Mouse (Mus musculus): ENCODE data around the gene Alg9. TPM values are rescaled to one million over a fixed set of nuclear protein-coding genes. Genes with fewer than 3 reads are reported as not detected.

The Alg9 gene
- polyA plus RNA-seq, 1 experiment from 2014 or later = 60.3 TPM

GRCm38 (mm10) chr9:50885600-50885987 lies 110.8 kb downstream of the Alg9 start:
- no peaks in the 10 kb centered on the region for H3K9me3 ChIP-seq (ENCODE audit: control insufficient read depth, low read length)
- H3K27me3 ChIP-seq (ENCODE audit: control insufficient read depth, insufficient read depth, low read length) = no peaks in the 10 kb centered on the region
- H3K4me1 ChIP-seq (ENCODE audit: control insufficient read depth, insufficient read depth, low read length) = no peaks in the 10 kb centered on the region
- H3K27ac ChIP-seq (replicated peaks; ENCODE audit: low read depth, low read length) = no peak overlapping the region
- H3K4me3 ChIP-seq (replicated peaks; ENCODE audit: low read depth, low read length) = no peak overlapping the region
- peaks cover 15% of the 10 kb centered on the region for H3K36me3 ChIP-seq (ENCODE audit: control insufficient read depth, insufficient read depth, low read length)
- no peak for DNase-seq
- no peak overlapping the region for H3K4me2 ChIP-seq (ENCODE audit: low read length)
- H3K9ac ChIP-seq (replicated peaks; ENCODE audit: low read length) = no peak overlapping the region
- no peak; the same call in 1 of the 2 replicates for ATAC-seq (ENCODE audit: low FRiP score, low TSS enrichment)
- 87% methylated on average over 1 of the region's 1 CpGs for WGBS

DNA sequence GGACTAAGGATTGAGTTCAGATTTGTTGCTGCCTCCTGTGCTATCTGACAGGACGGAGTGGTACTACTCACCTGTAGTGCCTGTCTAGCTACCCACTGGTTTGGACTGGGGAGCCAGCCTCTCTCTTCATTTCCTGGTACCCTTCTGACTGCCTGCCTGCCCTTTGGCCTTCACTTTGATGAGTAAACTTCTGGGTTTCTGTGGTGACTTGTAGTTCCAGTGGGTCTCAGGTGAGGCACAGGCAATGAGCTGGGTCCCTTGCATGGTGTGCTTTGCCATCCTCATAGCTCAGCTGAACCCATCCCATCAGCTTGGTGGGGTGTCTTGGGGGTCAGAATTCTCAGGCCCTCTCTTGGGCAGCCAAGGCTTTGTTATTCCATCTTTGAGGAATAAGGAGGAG lies 112.1 kb downstream of the Alg9 start:
- 100% methylated on average over 1 of the region's 1 CpGs for WGBS
- no peak overlapping the region for H3K27ac ChIP-seq (replicated peaks; ENCODE audit: low read depth, low read length)
- H3K4me2 ChIP-seq (ENCODE audit: low read length) = no peak overlapping the region

DNA sequence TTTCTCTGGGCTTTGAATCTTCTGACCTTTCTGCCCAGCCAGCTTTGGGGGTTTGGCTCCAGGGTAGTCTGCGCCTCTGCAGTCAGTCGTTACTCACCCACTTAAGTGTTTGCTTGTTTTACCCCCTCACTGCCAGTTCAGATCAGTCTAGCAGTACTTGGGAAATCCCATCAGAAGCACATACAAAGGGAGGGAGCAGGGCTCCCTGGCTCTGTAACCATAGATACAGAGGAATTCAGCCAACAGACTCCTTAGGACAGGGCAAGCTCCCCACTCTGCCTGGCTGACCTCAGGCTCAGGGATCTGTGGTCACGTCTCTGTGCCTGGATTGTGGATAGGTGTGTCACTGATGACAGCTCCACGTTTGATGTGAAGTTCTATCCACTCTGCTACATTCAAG lies 112.5 kb downstream of the Alg9 start:
- DNase-seq (peak; percentile 13), ATAC-seq (ENCODE audit: low FRiP score, low TSS enrichment) (no peak)
- Histone ChIP-seq H3K27me3 (ENCODE audit: control insufficient read depth, insufficient read depth, low read length) (no peaks in the 10 kb centered on the region), H3K4me1 (ENCODE audit: control insufficient read depth, insufficient read depth, low read length) (no peaks in the 10 kb centered on the region), H3K27ac (replicated peaks; ENCODE audit: low read depth, low read length) (no peak overlapping the region), H3K4me2 (ENCODE audit: low read length) (no peak overlapping the region), H3K9me3 (ENCODE audit: control insufficient read depth, low read length) (no peaks in the 10 kb centered on the region), H3K9ac (replicated peaks; ENCODE audit: low read length) (no peak overlapping the region; the same call in 1 of the 2 replicates), H3K4me3 (replicated peaks; ENCODE audit: low read depth, low read length) (no peak overlapping the region), H3K36me3 (ENCODE audit: control insufficient read depth, insufficient read depth, low read length) (peaks cover 13% of the 10 kb centered on the region)
- 27% methylated on average over 4 of the region's 4 CpGs for WGBS

More for the DNA sequence above, 112.1 kb downstream of the Alg9 start:
- DNase-seq = no peak
- Histone ChIP-seq H3K4me1 (ENCODE audit: control insufficient read depth, insufficient read depth, low read length) (no peaks in the 10 kb centered on the region), H3K9ac (replicated peaks; ENCODE audit: low read length) (no peak overlapping the region), H3K27me3 (ENCODE audit: control insufficient read depth, insufficient read depth, low read length) (no peaks in the 10 kb centered on the region), H3K9me3 (ENCODE audit: control insufficient read depth, low read length) (no peaks in the 10 kb centered on the region), H3K4me3 (replicated peaks; ENCODE audit: low read depth, low read length) (no peak overlapping the region), H3K36me3 (ENCODE audit: control insufficient read depth, insufficient read depth, low read length) (peaks cover 13% of the 10 kb centered on the region)
- ATAC-seq (ENCODE audit: low FRiP score, low TSS enrichment) = no peak

DNA sequence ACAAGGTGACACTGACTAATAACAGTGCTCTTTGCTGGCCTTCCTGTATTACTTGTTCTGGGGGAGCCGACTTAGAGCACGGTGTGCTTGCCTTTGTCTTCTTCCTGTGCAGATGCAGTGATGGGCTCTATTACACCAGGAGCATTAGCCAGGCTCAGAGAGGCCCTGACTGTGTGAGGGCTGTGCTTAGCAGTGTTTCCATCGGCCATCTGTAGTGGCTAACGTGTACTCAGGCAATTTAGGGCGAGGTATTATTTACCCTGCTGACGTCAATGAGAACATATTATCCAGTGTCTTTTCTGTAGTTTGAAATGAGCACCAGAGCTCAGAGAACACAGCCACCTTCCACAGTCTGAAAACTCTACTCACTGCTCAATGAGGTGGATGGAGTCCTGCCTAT lies 114.4 kb downstream of the Alg9 start:
- H3K4me1 ChIP-seq (ENCODE audit: control insufficient read depth, insufficient read depth, low read length) = no peaks in the 10 kb centered on the region
- WGBS = 83% methylated on average over 6 of the region's 6 CpGs

DNA sequence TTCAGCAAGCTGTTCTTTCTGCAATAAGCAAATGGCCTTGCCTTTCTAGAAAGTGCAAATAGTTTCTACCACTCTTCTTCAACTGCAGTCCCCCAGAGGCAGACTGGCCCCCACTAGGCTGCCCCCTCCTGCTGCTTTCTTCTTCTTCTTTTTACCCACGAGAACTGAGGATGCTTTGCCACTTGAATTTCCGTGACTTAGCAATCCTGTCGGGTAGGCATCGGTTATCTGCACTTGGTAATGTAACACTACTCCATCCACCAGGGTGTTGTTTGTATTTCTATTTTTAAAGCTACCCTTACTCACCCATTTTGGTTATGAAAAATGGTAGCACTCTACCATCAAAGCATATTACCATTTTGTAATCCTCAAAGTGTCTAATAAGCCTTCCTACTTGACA lies 115.1 kb downstream of the Alg9 start:
- H3K36me3 ChIP-seq (ENCODE audit: control insufficient read depth, insufficient read depth, low read length) = peaks cover 24% of the 10 kb centered on the region
- H3K27ac ChIP-seq (replicated peaks; ENCODE audit: low read depth, low read length) = no peak overlapping the region
- no peaks in the 10 kb centered on the region for H3K27me3 ChIP-seq (ENCODE audit: control insufficient read depth, insufficient read depth, low read length)
- no peaks in the 10 kb centered on the region for H3K4me1 ChIP-seq (ENCODE audit: control insufficient read depth, insufficient read depth, low read length)
- no peaks in the 10 kb centered on the region for H3K9me3 ChIP-seq (ENCODE audit: control insufficient read depth, low read length)
- no peak overlapping the region for H3K4me2 ChIP-seq (ENCODE audit: low read length)
- ATAC-seq (ENCODE audit: low FRiP score, low TSS enrichment) (no peak), DNase-seq (no peak)
- no peak overlapping the region for H3K4me3 ChIP-seq (replicated peaks; ENCODE audit: low read depth, low read length)
- WGBS = 79% methylated on average over 4 of the region's 4 CpGs
- no peak overlapping the region for H3K9ac ChIP-seq (replicated peaks; ENCODE audit: low read length)

More for the DNA sequence above, 114.4 kb downstream of the Alg9 start:
- Histone ChIP-seq H3K4me3 (replicated peaks; ENCODE audit: low read depth, low read length) (no peak overlapping the region), H3K36me3 (ENCODE audit: control insufficient read depth, insufficient read depth, low read length) (peaks cover 17% of the 10 kb centered on the region), H3K27ac (replicated peaks; ENCODE audit: low read depth, low read length) (no peak overlapping the region), H3K9ac (replicated peaks; ENCODE audit: low read length) (no peak overlapping the region), H3K4me2 (ENCODE audit: low read length) (no peak overlapping the region), H3K9me3 (ENCODE audit: control insufficient read depth, low read length) (no peaks in the 10 kb centered on the region), H3K27me3 (ENCODE audit: control insufficient read depth, insufficient read depth, low read length) (no peaks in the 10 kb centered on the region)
- DNase-seq = no peak
- no peak for ATAC-seq (ENCODE audit: low FRiP score, low TSS enrichment)

GRCm38 (mm10) chr9:50890494-50891090 lies 115.8 kb downstream of the Alg9 start:
- Histone ChIP-seq H3K27me3 (ENCODE audit: control insufficient read depth, insufficient read depth, low read length) (no peaks in the 10 kb centered on the region), H3K36me3 (ENCODE audit: control insufficient read depth, insufficient read depth, low read length) (peaks cover 30% of the 10 kb centered on the region), H3K9me3 (ENCODE audit: control insufficient read depth, low read length) (no peaks in the 10 kb centered on the region), H3K4me3 (replicated peaks; ENCODE audit: low read depth, low read length) (no peak overlapping the region), H3K9ac (replicated peaks; ENCODE audit: low read length) (no peak overlapping the region), H3K27ac (replicated peaks; ENCODE audit: low read depth, low read length) (no peak overlapping the region), H3K4me1 (ENCODE audit: control insufficient read depth, insufficient read depth, low read length) (no peaks in the 10 kb centered on the region), H3K4me2 (ENCODE audit: low read length) (no peak overlapping the region)
- DNase-seq (no peak), ATAC-seq (ENCODE audit: low FRiP score, low TSS enrichment) (no peak)
- WGBS = 95% methylated on average over 3 of the region's 3 CpGs

Other genes starting within 250 kb of the Alg9 start
- 118 and 122 TPM in 2 replicates for gene Pts, start 246.3 kb upstream of the Alg9 start, polyA plus RNA-seq (2014; fragmentation: Nextera tagmentation; extraction: Ambion mirVana)
- 21.7 and 23.1 TPM in 2 replicates for gene Il18, start 220.2 kb upstream of the Alg9 start, polyA plus RNA-seq (2014; fragmentation: Nextera tagmentation; extraction: Ambion mirVana)
- 0.20 and 0.23 TPM in 2 replicates for gene Bco2, start 219.8 kb upstream of the Alg9 start, polyA plus RNA-seq (2014; fragmentation: Nextera tagmentation; extraction: Ambion mirVana)
- gene Tex12, start 213.7 kb upstream of the Alg9 start, polyA plus RNA-seq (2014; fragmentation: Nextera tagmentation; extraction: Ambion mirVana) = 0.22 and 0.33 TPM in 2 replicates
- gene Sdhd, start 171.2 kb upstream of the Alg9 start, polyA plus RNA-seq (2014; fragmentation: Nextera tagmentation; extraction: Ambion mirVana) = 234 and 235 TPM in 2 replicates
- gene Timm8b, start 171.1 kb upstream of the Alg9 start, polyA plus RNA-seq (2014; fragmentation: Nextera tagmentation; extraction: Ambion mirVana) = 396 and 508 TPM in 2 replicates
- 2.9 and 4.9 TPM in 2 replicates for gene Pih1d2, start 157.7 kb upstream of the Alg9 start, polyA plus RNA-seq (2014; fragmentation: Nextera tagmentation; extraction: Ambion mirVana)
- gene Nkapd1, start 157.6 kb upstream of the Alg9 start, polyA plus RNA-seq (2014; fragmentation: Nextera tagmentation; extraction: Ambion mirVana) = 24.2 and 25.6 TPM in 2 replicates
- gene Dlat, start 115.2 kb upstream of the Alg9 start, polyA plus RNA-seq (2014; fragmentation: Nextera tagmentation; extraction: Ambion mirVana) = 48.6 and 54.9 TPM in 2 replicates
- 31.5 and 35.1 TPM in 2 replicates for gene Dixdc1, start 35.5 kb upstream of the Alg9 start, polyA plus RNA-seq (2014; fragmentation: Nextera tagmentation; extraction: Ambion mirVana)
- gene 2310030G06Rik, start 28.5 kb upstream of the Alg9 start, polyA plus RNA-seq (2014; fragmentation: Nextera tagmentation; extraction: Ambion mirVana) = 0.89 and 1.1 TPM in 2 replicates
- 2.5 and 3.7 TPM in 2 replicates for gene Cryab, start 23.7 kb upstream of the Alg9 start, polyA plus RNA-seq (2014; fragmentation: Nextera tagmentation; extraction: Ambion mirVana)
- 1.5 TPM in 1 of 2 replicates, not detected in the other for gene Hspb2, start 22.7 kb upstream of the Alg9 start, polyA plus RNA-seq (2014; fragmentation: Nextera tagmentation; extraction: Ambion mirVana)
- 12.5 and 14.3 TPM in 2 replicates for gene Fdxacb1, start 6.8 kb upstream of the Alg9 start, polyA plus RNA-seq (2014; fragmentation: Nextera tagmentation; extraction: Ambion mirVana)
- 56.2 and 59.7 TPM in 2 replicates for gene 1110032A03Rik, start 501 bp downstream of the Alg9 start, polyA plus RNA-seq (2014; fragmentation: Nextera tagmentation; extraction: Ambion mirVana)
- 31.3 and 47.8 TPM in 2 replicates for gene Ppp2r1b, start 70.3 kb downstream of the Alg9 start, polyA plus RNA-seq (2014; fragmentation: Nextera tagmentation; extraction: Ambion mirVana)
- 13.8 and 17.0 TPM in 2 replicates for gene Sik2, start 234.1 kb downstream of the Alg9 start, polyA plus RNA-seq (2014; fragmentation: Nextera tagmentation; extraction: Ambion mirVana)